Mouse (Mus musculus) kidney, embryonic 14.5 days (tissue): ENCODE results near the gene Igf2r. TPM values are rescaled to one million over a fixed set of nuclear protein-coding genes. Genes with fewer than 3 reads are reported as not detected.

ENCODE experiments used
- ATAC-seq: fragments of 200-750 bp; cut with Nextera tagmentation; 2 replicates; pipeline ENCODE4 v1.8.0; 2017; ENCODE audit warnings: moderate number of reproducible peaks, mild to moderate bottlenecking, moderate TSS enrichment, moderate library complexity; ENCODE audit not compliant: low FRiP score, low TSS enrichment
- H3K27ac ChIP-seq: fragments of 300-500 bp; sonication (generic); 2 replicates; pipeline ENCODE4 v1.5.1; 2014; ENCODE audit warnings: low read depth, mild to moderate bottlenecking, low read length, moderate library complexity, mixed read lengths
- H3K27me3 ChIP-seq: fragments of 300-500 bp; sonication (generic); 2 replicates; pipeline ENCODE4 v1.6.1; 2014; ENCODE audit warnings: mild to moderate bottlenecking, low read length; ENCODE audit not compliant: control insufficient read depth, insufficient read depth
- H3K36me3 ChIP-seq: fragments of 300-500 bp; sonication (generic); 2 replicates; pipeline ENCODE4 v1.6.1; 2014; ENCODE audit warnings: low read length, mixed read lengths; ENCODE audit not compliant: control insufficient read depth, insufficient read depth
- H3K4me1 ChIP-seq: fragments of 300-500 bp; sonication (generic); 2 replicates; pipeline ENCODE4 v1.6.1; 2014; ENCODE audit warnings: low read length, mixed read lengths; ENCODE audit not compliant: control insufficient read depth, insufficient read depth
- H3K4me2 ChIP-seq: fragments of 300-500 bp; sonication (generic); replicated peaks from 2 replicates; pipeline ENCODE4 v1.6.1; 2014; ENCODE audit warnings: low read depth, mild to moderate bottlenecking, low read length
- H3K4me3 ChIP-seq: fragments of 300-500 bp; sonication (generic); 2 replicates; pipeline ENCODE4 v1.5.1; 2014; ENCODE audit warnings: mild to moderate bottlenecking, low read length
- H3K9ac ChIP-seq: fragments of 300-500 bp; sonication (generic); 2 replicates; pipeline ENCODE4 v1.6.1; 2014; ENCODE audit warnings: low read depth, mild to moderate bottlenecking, low read length, moderate library complexity
- H3K9me3 ChIP-seq: fragments of 300-500 bp; sonication (generic); 2 replicates; pipeline ENCODE4 v1.6.1; 2016; ENCODE audit warnings: low read length; ENCODE audit not compliant: control insufficient read depth
- WGBS: fragments of 180-500 bp; shearing (Covaris S2); extraction: QIAGEN DNeasy Blood & Tissue Kit; methylation state at CpG from one replicate; pipeline ENCODE4 v1.1.7; 2014; 5-methylcytosine and 5-hydroxymethylcytosine counted together
- polyA plus RNA-seq: library from polyadenylated mRNA; unstranded; fragments of >200 nt; fragmentation: Nextera tagmentation; extraction: Ambion mirVana; gene quantifications from 2 replicates; pipeline ENCODE4 v1.2.1, GENCODE M21; 2014

Gene Igf2r
- polyA plus RNA-seq, 1 experiment from 2014 or later = 37.8 TPM

DNA sequence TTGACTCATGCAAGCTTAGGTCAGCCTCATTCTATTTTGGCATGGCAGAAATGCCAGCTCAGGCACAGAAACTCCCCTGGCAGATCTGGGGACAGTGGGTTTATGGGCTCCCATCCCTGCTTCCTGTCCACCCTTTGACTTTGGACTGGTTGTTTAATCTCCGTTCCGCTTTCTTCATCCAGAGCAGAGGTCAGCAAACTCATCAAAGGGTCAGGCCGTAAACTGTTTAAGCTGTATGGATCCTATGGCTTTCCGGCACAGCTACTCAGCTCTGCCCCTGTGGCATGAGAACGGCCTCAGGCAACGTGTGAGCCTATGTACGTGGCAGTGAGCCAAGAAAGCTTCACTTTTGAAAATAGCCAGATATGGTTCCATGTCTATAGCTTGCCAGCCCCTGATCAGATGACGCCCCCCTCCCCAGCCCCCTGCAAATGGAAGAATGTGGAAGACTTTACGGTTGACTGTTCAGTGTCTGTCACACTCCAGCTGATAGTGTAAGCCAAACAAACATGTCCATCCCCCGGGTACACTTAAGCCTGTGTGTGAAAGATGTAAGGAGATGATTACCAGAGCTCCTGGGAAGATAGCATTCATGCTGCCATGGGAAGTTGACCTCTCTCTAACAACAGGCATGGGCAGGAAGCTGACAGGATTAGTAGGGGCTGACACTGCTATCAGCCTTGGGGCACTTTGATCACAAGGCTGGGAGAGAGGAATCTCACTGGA lies 21.1 kb upstream of the Igf2r start:
- 5% methylated on average over 10 of the region's 10 CpGs for WGBS
- no peak overlapping the region for H3K4me3 ChIP-seq
- peak overlapping the region; percentile 79 for H3K27ac ChIP-seq
- no peak overlapping the region for H3K9ac ChIP-seq
- H3K4me1 ChIP-seq = peaks cover 27% of the 10 kb centered on the region
- H3K4me2 ChIP-seq = no peak overlapping the region; the same call in 1 of the 2 replicates
- peaks cover 5% of the 10 kb centered on the region for H3K36me3 ChIP-seq
- H3K27me3 ChIP-seq = no peaks in the 10 kb centered on the region
- peaks cover 12% of the 10 kb centered on the region; the same call in 1 of the 2 replicates for H3K9me3 ChIP-seq
- ATAC-seq = peak; percentile 83

DNA sequence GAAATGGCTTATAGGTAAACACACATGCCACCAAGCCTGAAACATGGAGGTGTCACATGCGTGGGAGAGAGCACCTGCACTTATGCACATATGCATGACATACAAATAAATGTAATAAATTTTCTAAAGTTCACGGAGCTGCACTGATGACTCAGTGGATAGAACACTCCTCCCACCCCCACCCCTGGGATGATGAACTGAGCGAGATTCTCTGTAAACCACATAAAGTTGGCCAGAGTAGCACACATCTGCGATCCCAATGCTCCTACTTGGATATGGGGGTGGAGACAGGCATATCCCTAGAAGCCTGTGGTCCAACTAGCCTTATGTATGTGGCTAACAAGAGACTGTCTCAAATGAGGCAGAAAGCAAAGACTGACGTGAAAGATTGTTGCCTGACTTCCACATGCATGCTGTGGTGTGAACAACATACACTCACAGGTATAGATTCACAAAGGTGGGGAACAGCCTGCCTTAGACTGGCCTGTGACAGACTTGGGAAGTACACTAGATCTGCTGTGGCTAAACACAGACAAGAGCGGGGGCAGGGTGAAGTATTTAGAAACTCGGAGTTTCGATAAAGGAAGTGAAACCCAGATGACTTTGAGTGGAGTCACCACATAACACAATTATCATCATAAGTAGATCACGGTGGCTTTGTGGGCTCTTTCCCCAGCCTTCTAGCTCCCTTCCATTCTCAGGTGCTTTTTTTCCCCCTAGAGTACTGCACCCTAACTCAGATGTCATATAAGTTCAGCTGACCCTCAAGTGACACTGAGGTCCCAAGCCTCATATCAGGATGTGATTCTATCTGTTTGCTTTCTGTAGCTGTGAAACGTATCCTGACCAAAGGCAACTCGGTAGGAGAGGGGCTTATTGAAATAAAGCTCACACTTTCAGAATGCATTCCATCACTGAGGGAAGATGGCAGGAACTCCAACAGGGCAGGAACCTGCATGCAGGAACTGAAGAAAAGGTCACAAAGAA lies 13.7 kb upstream of the Igf2r start:
- H3K9ac ChIP-seq = no peak overlapping the region
- no peak overlapping the region for H3K4me3 ChIP-seq
- peaks cover 5% of the 10 kb centered on the region; the same call in 1 of the 2 replicates for H3K9me3 ChIP-seq
- no peak overlapping the region for H3K4me2 ChIP-seq
- H3K27me3 ChIP-seq = no peaks in the 10 kb centered on the region
- peaks cover 4% of the 10 kb centered on the region for H3K36me3 ChIP-seq
- H3K4me1 ChIP-seq = peaks cover 42% of the 10 kb centered on the region
- 65% methylated on average over 11 of the region's 11 CpGs for WGBS
- no peak for ATAC-seq
- H3K27ac ChIP-seq = peak overlapping the region; percentile 25; the same call in 1 of the 2 replicates

DNA sequence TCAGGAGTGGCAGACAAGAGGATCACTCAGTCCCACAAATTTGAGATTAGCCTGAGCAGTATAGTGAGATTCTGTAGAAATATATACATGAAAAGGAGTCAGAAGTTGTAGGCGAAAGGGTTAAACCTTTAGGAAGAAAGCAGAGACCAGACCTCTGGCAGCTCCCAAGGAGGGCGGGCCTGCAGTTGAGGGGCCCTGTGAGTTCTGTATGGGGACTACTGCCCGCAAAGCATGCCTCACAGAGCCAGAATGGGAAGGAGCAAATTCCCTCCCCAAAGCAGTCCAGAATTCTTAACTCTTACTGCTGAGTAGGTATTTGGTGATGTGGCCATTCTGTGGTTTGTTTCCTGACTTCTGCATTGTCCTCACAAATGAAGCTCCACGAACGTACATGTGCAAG lies 11.6 kb upstream of the Igf2r start:
- peak; percentile 83 for ATAC-seq
- Histone ChIP-seq H3K4me1 (peaks cover 42% of the 10 kb centered on the region), H3K27me3 (no peaks in the 10 kb centered on the region), H3K9me3 (peaks cover 2% of the 10 kb centered on the region; the same call in 1 of the 2 replicates), H3K27ac (peak overlapping the region; percentile 78), H3K4me2 (no peak overlapping the region; the same call in 1 of the 2 replicates), H3K4me3 (no peak overlapping the region), H3K9ac (no peak overlapping the region), H3K36me3 (no peaks in the 10 kb centered on the region; the same call in 1 of the 2 replicates)
- WGBS = 13% methylated on average over 5 of the region's 5 CpGs

DNA sequence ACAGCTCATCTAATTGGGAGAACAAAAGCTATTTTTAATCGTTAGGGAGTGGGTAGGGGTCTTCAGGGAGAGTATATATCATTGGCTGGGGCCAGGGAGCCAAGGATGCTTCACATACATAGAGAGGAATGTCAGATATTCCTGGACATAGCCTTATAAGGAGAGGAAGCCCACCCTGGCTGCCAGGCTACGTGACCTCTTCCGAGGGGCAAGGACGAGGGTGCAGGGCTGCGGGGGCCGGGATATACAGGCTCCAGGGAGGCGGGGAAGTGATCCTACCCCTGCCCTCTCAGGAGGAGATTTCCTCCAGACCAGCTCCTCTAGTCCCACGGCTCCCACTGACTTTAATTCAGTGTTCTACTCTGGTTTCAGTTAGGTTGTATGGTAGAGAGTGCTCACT lies 10.7 kb upstream of the Igf2r start:
- Histone ChIP-seq H3K4me1 (peaks cover 42% of the 10 kb centered on the region), H3K4me2 (0 out of 2 replicates have a peak overlapping the region, but pooled peaks have one; percentile 2), H3K9ac (no peak overlapping the region), H3K4me3 (no peak overlapping the region), H3K36me3 (no peaks in the 10 kb centered on the region), H3K27me3 (no peaks in the 10 kb centered on the region), H3K27ac (peak overlapping the region; percentile 78), H3K9me3 (peaks cover 2% of the 10 kb centered on the region; the same call in 1 of the 2 replicates)
- ATAC-seq = peak; percentile 65; the same call in 1 of the 2 replicates
- 9% methylated on average over 8 of the region's 8 CpGs for WGBS

DNA sequence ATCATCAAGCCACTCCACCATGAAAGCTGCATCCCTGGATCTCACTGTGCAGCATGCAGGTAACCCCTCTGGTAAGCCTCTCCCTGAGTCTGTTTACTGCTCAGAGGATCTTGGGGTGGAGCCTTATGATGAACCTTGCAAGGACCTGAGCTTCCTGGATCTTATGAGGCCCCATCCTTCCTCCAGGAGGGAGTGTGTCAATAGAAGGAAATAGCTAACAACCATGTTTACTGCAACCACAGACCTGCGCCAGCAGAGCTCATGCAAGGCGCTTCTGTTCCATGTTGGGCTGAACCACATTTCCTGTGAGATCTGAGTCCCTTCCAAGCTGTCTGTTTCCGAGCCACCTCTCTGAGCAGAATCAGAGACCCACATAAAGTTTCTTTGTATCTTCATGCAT lies 10.0 kb upstream of the Igf2r start:
- H3K4me1 ChIP-seq = peaks cover 42% of the 10 kb centered on the region
- H3K27me3 ChIP-seq = no peaks in the 10 kb centered on the region
- peaks cover 2% of the 10 kb centered on the region; the same call in 1 of the 2 replicates for H3K9me3 ChIP-seq
- H3K4me2 ChIP-seq = no peak overlapping the region
- ATAC-seq = no peak
- H3K36me3 ChIP-seq = no peaks in the 10 kb centered on the region
- peak overlapping the region; percentile 78 for H3K27ac ChIP-seq
- no peak overlapping the region for H3K9ac ChIP-seq
- 63% methylated on average over 3 of the region's 3 CpGs for WGBS
- H3K4me3 ChIP-seq = no peak overlapping the region

DNA sequence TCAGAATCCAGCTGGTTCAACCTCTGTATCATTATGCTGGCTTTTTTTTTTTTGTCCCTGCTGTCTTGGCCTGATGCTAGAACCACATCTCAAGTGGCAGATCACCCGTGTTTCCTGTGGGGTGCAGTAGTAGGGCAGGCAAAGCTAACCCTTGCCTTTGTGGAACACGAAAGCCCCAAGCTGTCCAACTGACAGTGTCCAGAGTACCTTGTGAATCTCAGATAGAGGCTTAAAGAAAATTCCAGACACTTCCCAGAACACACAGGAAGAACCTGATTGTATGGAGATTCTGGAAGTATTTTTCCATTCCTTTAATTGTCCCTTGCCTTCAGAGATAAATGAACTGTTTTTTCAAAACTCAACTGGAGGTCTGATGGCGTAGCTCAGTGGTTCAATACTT lies 4.5 kb upstream of the Igf2r start:
- no peak overlapping the region for H3K9ac ChIP-seq
- ATAC-seq = no peak
- 0 out of 2 replicates have a peak, but pooled peaks cover 1% of the 10 kb centered on the region for H3K4me1 ChIP-seq
- H3K27me3 ChIP-seq = no peaks in the 10 kb centered on the region
- 81% methylated on average over 3 of the region's 3 CpGs for WGBS
- H3K36me3 ChIP-seq = peaks cover 12% of the 10 kb centered on the region; the same call in 1 of the 2 replicates
- no peak overlapping the region for H3K4me3 ChIP-seq
- no peak overlapping the region for H3K4me2 ChIP-seq
- H3K27ac ChIP-seq = no peak overlapping the region
- peaks cover 7% of the 10 kb centered on the region for H3K9me3 ChIP-seq

DNA sequence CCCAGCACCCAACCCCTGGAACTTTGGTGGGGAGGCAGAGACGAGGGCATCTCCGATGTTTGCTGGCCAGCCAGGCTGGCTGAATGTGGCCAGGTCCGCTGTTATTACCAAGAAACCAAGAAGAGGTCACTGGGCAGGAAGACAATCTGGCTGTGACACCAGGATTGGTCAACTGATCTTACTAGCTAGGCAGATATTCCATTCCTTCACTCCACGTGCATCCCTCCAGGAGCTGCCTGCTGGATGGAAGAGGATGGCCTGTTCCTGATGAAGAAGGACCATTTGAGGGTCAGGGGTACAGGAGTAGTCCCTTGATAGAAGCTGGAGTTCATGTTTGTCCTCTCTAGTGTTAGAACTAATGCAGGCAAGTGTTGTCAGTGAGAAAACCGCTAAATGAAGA lies 1.0 kb upstream of the Igf2r start:
- no peaks in the 10 kb centered on the region for H3K27me3 ChIP-seq
- ATAC-seq = no peak
- H3K9ac ChIP-seq = no peak overlapping the region
- no peak overlapping the region for H3K4me2 ChIP-seq
- peaks cover 17% of the 10 kb centered on the region for H3K4me1 ChIP-seq
- H3K27ac ChIP-seq = no peak overlapping the region
- H3K4me3 ChIP-seq = no peak overlapping the region
- peaks cover 5% of the 10 kb centered on the region; the same call in 1 of the 2 replicates for H3K9me3 ChIP-seq
- 93% methylated on average over 5 of the region's 5 CpGs for WGBS
- peaks cover 12% of the 10 kb centered on the region; the same call in 1 of the 2 replicates for H3K36me3 ChIP-seq

DNA sequence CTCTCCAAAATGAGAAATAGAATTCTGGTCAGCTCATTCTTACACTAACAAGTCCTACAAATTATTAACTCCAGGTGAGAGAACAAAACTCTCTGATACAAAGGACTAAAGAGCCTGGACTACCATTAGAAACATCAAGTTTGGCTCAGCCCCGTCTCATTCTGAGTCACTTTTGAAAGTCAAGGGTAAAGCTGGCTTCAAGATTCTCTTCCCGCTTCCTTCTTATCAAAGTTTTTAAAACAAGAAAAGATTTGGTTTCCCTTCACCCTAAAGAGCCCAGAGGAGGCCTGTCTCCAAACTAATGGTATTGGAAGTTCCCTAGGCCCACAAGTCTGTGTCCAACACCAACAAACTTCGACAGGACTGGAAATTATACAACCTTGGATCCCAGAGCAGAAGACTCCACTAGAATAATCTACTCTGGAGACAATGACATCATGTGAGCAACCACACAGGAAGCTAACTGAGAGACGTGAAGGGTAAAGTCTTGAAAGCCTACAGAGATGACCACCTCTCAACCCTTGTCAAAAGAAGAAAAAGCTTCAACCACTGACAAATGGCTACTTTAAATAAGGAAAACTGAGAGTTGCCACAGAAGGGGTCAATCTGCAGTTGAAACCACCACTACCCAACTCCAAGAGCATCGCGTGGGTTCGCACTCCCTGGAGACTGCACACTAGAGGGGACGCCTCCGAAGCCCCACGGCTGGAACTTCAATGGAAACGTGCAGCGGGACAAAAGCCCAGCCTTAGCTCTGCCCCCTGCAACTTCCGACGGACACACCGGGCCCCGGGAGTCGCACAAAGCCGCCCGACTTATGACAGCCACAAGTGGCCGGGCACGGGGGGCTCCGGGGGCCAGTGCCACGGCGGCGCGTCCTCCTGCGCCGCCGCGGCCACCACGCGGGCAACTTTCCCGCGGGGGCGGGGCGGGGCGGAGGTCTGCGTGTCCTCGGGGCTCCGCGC lies 767 bp downstream of the Igf2r start:
- Histone ChIP-seq H3K36me3 (peaks cover 12% of the 10 kb centered on the region; the same call in 1 of the 2 replicates), H3K27me3 (no peaks in the 10 kb centered on the region), H3K4me2 (peak overlapping the region; percentile 65), H3K27ac (peak overlapping the region; percentile 83; the same call in 1 of the 2 replicates), H3K9me3 (peaks cover 5% of the 10 kb centered on the region; the same call in 1 of the 2 replicates), H3K4me1 (peaks cover 17% of the 10 kb centered on the region), H3K4me3 (peak overlapping the region; percentile 76), H3K9ac (peak overlapping the region; percentile 90)
- peak; percentile 47; the same call in 1 of the 2 replicates for ATAC-seq
- WGBS = 22% methylated on average over 31 of the region's 41 CpGs
